Mouse (Mus musculus) right cerebral cortex, adult 18-20 months (tissue): ENCODE data around the gene Zfp952.
"Not testable (repeated sequence)": the region's sequence is repeated elsewhere in the genome, so short reads cannot be mapped to it uniquely, and the experiment has no call there.

Experiments used
- DNase-seq: peaks from one replicate; pipeline ENCODE4 v3.0.0; 2022; ENCODE audit warnings: mixed read lengths

Gene Zfp952

GRCm38 (mm10) chr17:32992699-32993474, at the start of gene Zfp952:
TSS of gene Zfp952 (plus strand) at chr17:32993129.
- DNase-seq: peak; percentile 89

DNA sequence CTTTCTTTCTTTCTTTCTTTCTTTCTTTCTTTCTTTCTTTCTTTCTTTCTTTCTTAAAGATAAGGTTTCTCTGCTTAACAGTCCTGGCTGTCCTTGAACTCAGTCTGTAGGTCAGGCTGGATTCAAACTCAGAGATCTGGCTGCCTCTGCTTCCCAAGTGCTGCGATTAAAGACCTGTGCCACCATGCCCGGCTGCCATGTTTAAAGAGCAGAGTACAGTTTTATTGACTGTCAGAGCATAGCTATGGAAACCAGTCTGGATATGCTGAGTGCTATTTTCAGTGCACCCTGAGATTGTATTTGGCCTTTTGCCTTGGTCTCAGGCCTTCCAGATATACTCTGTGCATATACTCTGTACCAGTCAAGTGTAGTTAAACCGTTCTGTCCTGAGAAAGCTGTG, 49.3 kb upstream of the Zfp952 start:
- DNase-seq: no peak

DNA sequence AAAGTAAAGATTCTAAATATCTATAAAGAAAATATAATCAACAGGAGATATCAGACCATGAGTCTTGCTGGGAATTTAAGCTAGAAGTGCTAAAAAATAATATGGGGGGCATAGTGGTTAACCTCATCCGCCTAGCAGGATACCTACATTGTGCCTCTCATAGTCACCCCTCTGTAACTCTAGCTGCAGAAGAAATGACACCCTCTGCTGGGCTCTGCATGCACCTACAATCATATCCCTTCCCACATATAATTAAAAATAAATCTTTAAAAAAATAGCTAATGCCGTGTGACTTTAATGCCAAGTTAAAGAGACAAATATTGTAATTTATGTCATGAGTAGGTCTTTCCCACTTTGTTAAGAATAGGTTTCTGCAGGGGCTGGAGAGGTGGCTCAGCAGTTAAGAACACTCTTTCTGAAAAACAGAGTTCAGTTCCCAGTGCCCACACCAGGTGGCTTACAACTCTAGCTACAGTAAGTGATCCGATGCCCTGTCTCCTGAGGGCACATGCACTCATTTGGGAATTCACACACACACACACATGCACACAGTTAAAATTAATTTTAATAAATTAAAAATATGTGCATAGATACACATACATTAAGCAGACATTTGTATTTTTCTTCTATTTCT, 48.4 kb upstream of the Zfp952 start:
- DNase-seq: no peak

- no peak for DNase-seq
Measured at GRCm38 (mm10) chr17:32946716-32947115, 46.2 kb upstream of the Zfp952 start.

DNA sequence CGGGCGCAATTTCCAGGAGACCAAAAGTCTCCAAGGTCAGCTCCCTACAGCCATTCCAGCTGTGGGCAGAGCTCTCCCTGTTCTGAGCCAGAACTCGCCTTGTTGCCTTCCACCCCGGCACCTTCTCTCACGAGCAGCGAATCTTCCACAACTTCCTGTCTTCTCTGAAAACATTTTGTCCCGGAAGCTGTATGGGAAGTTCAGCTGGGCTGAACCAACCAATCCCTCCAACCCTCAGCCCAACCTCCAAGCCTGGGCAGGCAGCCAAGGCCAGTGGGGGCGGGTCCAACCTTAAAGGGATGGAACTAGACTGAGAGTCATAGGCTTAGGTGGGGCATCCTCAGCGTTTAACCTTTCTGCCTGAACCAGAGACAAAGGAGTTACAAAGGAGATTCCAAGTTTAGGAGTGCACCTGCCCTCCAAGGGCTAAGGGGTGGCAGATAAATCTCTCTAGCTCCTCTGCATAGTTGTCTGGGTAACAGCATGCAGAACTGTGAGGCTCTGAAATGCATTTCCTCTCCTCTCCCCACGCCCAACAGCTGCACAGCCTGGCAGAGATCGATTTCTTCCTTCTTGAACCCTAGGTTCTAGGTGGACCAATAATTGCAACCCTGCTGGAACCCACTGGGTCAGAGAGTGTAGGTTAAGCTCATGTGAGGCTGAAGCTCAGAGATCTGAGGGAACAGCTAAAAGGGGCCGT, 45.6 kb upstream of the Zfp952 start, which contains the start of gene Cyp4f13:
Cyp4f13 (minus strand) TSS at position 188 of the 700 bp plus-strand sequence.
- DNase-seq: peak; percentile 94

- no peak for DNase-seq
Measured at GRCm38 (mm10) chr17:32950136-32950535, 42.8 kb upstream of the Zfp952 start.

DNA sequence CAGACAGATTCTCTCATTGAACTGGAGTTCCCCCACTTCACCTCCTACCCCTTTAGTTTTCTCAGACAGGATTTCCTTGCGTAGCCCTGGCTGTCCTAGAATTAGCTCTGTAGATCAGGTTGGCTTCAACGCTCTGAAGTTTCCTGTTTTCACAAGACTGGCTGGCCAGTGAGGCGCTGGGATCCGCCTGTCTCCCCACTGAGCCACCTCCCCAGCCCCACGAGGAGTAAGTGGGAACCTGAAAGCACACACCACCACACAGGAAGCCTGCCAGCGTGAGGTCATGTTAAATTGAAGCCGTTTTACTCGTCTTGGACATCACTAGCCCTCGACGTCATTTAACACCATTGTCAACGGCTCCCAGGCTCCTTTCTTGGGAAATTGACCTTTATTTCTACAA, 41.9 kb upstream of the Zfp952 start:
- DNase-seq: no peak

DNA sequence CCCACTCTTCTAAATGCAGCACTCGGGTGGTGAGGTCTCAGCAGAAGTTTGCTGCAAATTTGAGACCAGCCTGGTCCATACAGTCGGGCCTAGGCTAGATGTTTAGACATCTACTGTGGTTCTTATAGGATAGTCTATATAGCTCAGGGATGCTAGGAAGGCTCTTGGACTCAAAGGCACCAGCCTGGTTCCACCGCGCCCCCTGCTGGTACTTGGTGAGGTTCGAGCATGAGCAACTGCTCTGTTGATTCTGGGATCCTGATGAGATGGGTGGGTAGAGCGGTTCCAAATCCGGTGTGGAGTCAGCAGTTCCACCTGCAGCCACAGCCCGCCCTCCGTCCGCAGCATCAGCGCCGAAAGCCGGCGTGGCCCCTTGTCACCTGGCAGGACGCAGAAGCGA, 41.5 kb upstream of the Zfp952 start:
- peak; percentile 81 for DNase-seq

- DNase-seq: no peak
Measured at GRCm38 (mm10) chr17:32965253-32965622, 27.7 kb upstream of the Zfp952 start.

- peak; percentile 91 for DNase-seq
Measured at GRCm38 (mm10) chr17:32965623-32966290, 27.2 kb upstream of the Zfp952 start, which contains the start of gene Zfp472. TSS of gene Zfp472 (plus strand) at chr17:32965814.

DNA sequence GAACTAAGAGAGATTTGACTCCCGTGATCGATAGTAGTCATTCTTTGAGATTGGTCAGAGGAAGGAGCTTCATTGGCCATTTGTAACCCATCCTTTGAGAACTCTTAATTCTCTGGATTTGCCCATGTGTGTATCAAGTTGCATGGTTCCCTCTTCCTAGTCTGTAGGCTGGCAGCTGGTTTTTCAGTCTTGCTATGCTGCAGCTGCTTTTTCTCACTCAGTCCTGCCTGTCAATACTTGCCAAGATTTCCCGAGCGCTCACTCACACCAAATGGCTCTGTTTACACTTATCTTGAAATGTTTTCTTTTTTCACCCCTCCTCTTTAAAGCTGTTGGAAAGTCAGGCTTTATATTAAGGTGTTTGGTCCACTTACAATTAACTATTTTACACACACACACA, 11.6 kb upstream of the Zfp952 start:
- DNase-seq: no peak

GRCm38 (mm10) chr17:32986301-32986700, 6.6 kb upstream of the Zfp952 start:
- DNase-seq: no peak

GRCm38 (mm10) chr17:32991965-32992698, 797 bp upstream of the Zfp952 start:
- peak; percentile 8 for DNase-seq

GRCm38 (mm10) chr17:32998492-32998891, 5.6 kb downstream of the Zfp952 start:
- no peak for DNase-seq

DNA sequence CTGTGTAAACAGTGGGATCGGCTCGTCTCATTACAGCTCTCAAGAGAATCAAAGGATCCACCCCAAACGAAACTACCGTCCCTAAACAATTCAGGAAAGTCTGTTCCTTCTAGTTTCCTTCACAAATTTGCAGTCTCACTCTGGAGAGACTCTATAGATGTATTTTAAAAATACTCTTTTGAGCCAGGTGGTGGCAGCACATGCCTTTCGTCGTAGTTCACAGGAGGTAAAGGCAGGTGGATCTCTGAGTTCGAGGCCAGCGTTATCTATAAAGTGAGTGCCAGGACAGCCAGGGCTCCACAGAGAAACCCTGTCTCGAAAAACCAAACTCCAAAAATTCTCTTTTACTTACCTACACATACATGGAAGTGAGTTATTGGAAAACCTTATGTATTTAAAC, 15.4 kb downstream of the Zfp952 start:
- no peak for DNase-seq

DNA sequence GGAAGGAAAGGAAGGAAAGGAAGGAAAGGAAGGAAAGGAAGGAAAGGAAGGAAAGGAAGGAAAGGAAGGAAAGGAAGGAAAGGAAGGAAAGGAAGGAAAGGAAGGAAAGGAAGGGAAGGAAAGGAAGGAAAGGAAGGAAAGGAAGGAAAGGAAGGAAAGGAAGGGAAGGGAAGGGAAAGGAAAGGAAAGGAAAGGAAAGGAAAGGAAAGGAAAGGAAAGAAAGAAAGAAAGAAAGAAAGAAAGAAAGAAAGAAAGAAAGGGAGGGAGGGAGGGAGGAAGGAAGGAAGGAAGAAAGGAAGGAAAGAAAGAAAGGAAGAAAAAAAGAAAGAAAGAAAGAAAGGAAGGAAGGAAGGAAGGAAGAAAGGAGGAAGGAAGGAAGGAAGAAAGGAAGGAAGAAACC, 27.5 kb downstream of the Zfp952 start:
- DNase-seq: not testable (repeated sequence)

DNA sequence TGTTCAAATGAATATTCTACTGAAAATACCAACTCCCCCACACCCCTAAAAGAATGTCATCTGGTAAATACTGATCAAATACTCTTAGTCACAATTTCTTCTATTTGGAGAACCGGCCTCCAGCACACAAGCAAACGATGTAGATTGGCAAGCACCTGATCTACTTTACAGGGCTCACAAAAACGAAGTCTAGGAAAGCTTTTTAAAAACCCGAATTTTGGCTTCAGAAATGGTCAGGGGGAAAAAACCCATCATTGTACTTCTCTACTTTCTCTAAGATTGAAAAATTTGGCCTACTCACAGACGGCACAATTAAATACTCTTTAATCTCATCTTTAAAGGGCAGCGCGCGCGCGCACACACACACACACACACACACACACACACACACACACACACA, 39.4 kb downstream of the Zfp952 start:
- no peak for DNase-seq

GRCm38 (mm10) chr17:33032900-33033891, 40.3 kb downstream of the Zfp952 start, which contains the start of gene Zfp763:
TSS of gene Zfp763 (minus strand) at chr17:33033402.
- peak; percentile 88 for DNase-seq
